Mouse (Mus musculus) ovary, adult 18-20 months (tissue): ENCODE measurements around the gene Ndufv2.
"Not testable (repeated sequence)": the region's sequence is repeated elsewhere in the genome, so short reads cannot be mapped to it uniquely, and the experiment has no call there.

ENCODE experiments used
- DNase-seq: peaks from one replicate; pipeline ENCODE4 v3.0.0; 2022; ENCODE audit warnings: low spot score, mixed read lengths

Gene Ndufv2

DNA sequence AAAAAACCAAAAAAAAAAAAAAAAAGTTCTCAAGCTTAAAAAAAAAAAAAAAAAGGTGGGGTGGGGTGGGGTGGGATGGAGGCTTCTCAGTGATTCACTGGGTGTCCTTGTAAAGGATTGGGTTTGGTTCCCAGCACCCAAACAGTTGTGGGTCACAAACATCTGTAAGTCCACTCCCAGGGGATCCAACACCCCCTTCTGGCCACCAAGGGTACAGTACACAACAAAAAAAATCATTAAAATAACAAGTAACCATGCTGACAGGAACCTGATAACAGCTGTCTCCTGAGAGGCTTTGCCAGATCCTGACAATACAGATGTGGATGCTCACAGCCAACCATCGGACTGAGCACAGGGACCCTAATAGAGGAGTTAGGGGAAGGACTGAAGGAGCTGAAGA, 16.9 kb downstream of the Ndufv2 start:
- no peak for DNase-seq

DNA sequence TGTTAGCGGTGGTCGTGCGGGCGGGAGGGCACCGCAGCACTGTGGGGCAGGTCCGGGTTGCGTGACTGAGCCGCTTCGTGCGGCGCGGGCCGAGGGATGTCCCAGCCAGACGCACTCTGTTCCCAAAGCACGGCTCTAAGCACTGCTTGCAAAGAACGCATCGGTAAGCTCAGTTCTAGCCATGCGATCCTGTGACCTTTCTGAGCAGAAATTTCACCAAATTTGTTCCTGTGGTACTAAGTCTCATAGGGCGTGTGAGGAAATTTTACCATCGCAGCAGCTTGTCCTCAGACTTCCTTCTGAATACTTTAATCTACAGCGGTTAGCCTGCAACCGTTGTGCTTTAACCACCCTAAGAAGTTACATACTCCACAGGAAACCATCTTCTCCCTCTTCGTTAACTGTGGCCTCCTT, 23.9 kb downstream of the Ndufv2 start:
- DNase-seq = no peak

- peak; percentile 93 for DNase-seq
Measured at GRCm38 (mm10) chr17:66076934-66077333, 24.4 kb downstream of the Ndufv2 start, which contains the start of gene Ankrd12. Ankrd12 (minus strand) TSS chr17:66077089.

DNA sequence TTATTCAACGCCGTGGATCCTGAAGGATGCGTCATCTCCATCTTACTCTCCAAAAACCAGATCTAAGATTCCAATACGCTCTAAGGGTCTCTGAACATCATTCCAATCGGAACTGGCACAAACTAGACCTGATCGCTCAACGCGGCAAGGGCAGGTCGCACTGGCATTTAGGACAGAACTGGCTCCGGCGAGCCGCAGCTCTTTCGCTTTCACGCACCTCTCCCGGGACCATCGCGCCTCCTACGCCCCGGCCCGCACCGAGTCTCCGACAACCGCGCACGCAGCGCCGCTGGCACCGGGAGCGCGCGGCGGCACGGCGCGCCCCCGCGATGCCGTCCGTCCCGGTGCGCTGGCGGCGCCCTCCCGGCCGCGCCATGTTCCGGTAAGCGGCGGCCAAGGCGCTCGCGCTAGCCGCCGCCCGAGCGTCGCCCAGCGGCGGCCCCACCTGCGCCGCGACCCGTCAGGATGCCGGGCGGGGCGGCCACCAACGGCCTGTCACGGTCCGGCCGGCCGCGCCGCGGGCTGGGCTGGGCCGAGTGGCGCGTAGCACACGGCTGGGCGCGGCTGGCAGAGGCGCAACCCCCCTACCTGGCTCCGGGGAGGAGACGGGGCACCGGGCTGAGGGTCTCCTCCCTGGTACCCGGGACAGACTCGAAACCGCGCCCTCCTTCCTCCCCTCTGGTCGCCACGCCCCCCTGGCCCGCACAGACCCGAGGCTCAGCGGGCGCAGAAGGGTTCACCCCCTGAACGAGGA, 25.0 kb downstream of the Ndufv2 start:
- DNase-seq = no peak

GRCm38 (mm10) chr17:66075827-66076173, 25.6 kb downstream of the Ndufv2 start:
- no peak for DNase-seq

DNA sequence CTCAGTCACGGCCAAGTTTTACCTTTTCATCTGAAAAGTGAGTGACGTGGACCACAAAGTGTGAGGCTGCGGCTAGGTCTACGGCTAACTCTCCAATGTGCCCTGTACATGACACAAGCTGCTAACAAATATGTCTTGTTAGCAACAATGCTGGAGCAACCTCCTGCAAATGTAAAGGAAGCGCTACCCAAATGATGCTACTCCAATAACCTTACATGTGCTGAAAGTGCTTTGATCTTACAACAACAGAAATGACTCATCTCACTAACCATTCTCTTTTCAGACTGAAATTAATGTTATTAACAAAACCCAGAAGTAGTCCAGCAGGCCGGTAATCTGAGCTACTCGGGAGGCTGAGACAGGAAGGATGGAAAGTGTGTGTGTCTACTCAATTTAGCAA, 27.4 kb downstream of the Ndufv2 start:
- no peak for DNase-seq

GRCm38 (mm10) chr17:66069036-66069435, 32.3 kb downstream of the Ndufv2 start:
- not testable (repeated sequence) for DNase-seq

GRCm38 (mm10) chr17:66065115-66065514, 36.2 kb downstream of the Ndufv2 start:
- no peak for DNase-seq

DNA sequence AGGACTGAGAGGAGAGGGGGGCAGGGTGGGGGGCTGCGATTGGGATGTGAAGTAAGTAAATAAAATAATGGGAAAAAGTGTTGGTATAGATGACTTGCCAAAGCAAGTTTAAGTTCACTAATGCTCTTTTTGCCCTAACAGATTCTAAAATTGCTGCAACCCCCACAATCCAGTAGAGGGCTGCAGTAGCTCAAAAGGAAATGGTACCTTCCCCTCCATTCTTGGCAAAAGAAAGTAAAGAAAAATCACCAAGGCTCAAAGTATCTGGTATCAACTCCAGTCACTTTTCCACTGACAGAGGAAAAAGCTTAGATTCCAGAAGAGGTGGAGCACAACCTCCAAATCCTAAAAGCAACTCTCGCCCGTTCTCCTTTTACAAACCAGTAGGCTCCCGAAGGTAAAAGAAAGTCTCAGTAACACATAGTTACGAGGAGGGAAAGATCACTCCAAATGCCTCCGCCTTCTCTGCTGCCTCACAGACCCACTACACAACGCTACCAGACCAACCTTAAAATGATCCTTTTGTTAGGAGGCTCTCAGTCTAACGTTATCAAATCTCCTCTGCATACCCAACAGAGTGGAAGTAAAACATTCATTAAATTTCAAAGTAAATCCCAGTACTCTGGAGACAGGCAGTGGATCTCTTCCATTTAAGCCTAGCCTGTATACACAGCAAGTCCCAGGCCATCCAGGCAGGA, 40.0 kb downstream of the Ndufv2 start:
- no peak for DNase-seq

- DNase-seq = no peak
Measured at GRCm38 (mm10) chr17:66058160-66058559, 43.2 kb downstream of the Ndufv2 start.

- DNase-seq = no peak
Measured at GRCm38 (mm10) chr17:66057145-66057544, 44.2 kb downstream of the Ndufv2 start.

DNA sequence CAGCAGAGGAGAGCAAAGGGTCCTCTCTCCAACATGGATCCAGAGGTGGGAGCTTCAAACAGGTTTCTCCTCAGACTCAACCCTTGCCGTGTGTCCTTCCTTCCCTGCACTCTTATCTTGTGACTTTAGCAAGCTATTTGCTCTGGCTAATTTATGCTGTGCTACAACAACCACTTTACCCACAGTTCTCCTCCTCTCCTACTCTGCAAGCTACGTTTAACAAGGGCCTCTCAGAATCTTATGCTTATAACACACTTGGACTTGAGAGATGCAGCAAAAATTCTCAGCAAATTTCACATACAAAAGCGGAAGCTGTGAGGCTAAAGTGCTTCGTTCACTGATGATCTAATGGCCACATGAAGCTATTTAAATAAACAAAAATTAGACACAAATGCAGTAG, 48.0 kb downstream of the Ndufv2 start:
- DNase-seq = no peak

DNA sequence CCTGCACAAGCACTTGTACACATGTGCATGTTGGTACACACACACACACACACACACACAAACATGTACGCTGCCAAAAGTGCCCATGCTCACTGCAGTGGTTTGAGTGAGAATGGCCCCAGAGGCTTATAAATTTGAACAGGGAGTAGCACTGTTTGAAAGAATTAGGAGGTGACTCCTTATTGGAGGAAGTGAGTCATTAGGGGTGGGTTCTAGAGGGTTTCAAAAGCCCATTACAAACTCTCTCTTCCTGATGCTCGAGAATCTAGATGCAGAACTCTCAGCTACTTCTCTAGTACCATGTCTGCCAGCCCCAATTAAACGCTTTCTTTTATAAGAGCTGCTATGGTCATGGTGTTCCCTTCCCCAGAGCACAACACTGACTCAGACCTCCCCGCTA, 52.6 kb downstream of the Ndufv2 start:
- no peak for DNase-seq

DNA sequence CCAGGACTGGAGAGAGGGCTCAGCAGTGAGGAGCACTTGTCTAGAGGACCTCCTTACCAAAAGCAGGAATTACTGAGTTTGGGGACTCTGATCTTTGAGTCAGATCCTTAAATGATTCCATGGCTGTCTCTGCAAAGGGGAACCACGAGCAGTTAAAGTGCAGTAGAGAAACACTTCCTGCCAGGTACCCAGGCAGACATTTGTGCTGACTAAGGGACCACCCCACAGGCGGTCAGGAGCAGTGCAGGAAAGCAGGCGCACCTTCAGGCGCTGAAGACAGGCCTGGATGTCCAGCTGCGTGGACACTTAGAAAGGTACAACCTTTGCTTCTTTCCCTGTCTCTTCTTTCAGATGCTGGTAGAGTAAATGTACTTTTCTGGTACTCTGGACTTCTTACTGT, 53.2 kb downstream of the Ndufv2 start:
- DNase-seq = no peak

- not testable (repeated sequence) for DNase-seq
Measured at GRCm38 (mm10) chr17:66043679-66044078, 57.7 kb downstream of the Ndufv2 start.

DNA sequence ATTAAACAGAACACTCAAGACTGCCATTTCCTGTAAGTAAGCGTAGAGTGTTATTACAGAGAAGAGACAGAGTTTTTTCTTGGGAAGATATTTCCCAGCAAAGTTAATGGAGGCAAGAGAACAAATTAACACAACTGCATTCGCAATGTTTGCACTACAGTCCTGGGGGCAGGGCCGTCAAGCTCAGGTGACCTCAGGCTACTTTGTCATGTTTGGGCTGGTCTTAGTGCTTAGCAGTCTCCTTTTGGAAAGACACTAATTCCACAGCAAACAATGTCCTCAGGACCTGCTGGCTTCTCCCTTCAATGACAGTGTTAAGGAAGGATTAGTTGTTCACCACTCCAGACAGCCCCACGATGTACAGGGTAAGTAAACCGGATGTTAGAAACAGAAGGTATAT, 60.3 kb downstream of the Ndufv2 start:
- no peak for DNase-seq

- no peak for DNase-seq
Measured at GRCm38 (mm10) chr17:66033239-66033638, 68.1 kb downstream of the Ndufv2 start.

GRCm38 (mm10) chr17:66031991-66032390, 69.4 kb downstream of the Ndufv2 start:
- no peak for DNase-seq
